Mouse (Mus musculus) heart, embryonic 10.5 days (tissue): ENCODE measurements at regions not wholly inside any gene's neighbourhood (a gene's known extent, or its start where the extent isn't known, plus 50 kb on each side); places are given as distances from the start of the nearest gene placed in this dataset.

ENCODE experiments used
- DNase-seq: peaks from one replicate; pipeline ENCODE4 v3.0.0-alpha.2; 2017; ENCODE audit warnings: low spot score
- H3K27ac ChIP-seq: fragments of 300-500 bp; sonication (generic); 2 replicates; pipeline ENCODE4 v1.5.1; 2016; ENCODE audit warnings: mild to moderate bottlenecking
- H3K27me3 ChIP-seq: fragments of 300-500 bp; sonication (generic); 2 replicates; pipeline ENCODE4 v1.6.1; 2016; ENCODE audit warnings: mild to moderate bottlenecking; ENCODE audit not compliant: poor library complexity, insufficient read depth, severe bottlenecking
- H3K36me3 ChIP-seq: fragments of 300-500 bp; sonication (generic); 2 replicates; pipeline ENCODE4 v1.6.1; 2016; ENCODE audit warnings: mild to moderate bottlenecking, moderate library complexity
- H3K4me1 ChIP-seq: fragments of 300-500 bp; sonication (generic); 2 replicates; pipeline ENCODE4 v1.6.1; 2016; ENCODE audit warnings: mild to moderate bottlenecking
- H3K4me3 ChIP-seq: fragments of 300-500 bp; sonication (generic); 2 replicates; pipeline ENCODE4 v1.5.1; 2016; ENCODE audit warnings: mild to moderate bottlenecking, moderate library complexity
- H3K9me3 ChIP-seq: fragments of 300-500 bp; sonication (generic); 2 replicates; pipeline ENCODE4 v1.6.1; 2016; ENCODE audit warnings: mild to moderate bottlenecking, moderate library complexity
- WGBS: fragments of 180-500 bp; shearing (Covaris S2); methylation state at CpG from one replicate; pipeline ENCODE4 v1.1.7; 2016; 5-methylcytosine and 5-hydroxymethylcytosine counted together

DNA sequence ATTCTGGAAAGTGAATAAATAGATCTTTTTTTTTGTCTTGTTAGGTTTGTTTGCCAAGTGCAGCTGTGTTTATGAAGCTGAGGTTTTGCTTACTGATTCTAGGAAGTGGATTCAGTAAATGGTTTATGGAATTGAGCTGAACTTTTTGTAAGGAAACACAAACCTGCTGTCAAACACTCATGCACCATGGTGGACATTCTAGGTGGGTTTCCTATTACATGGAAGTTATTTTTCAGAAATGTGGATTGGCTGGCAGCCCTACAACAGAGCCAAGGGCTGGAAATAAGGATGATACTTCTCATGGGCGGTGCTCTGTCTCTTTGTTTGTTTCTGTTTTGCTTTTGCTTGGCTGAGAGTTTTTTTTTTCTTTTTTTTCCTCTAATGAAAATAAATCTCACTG is 508.5 kb upstream of the Kif2a start:
- Histone ChIP-seq H3K4me3 (no peak overlapping the region), H3K36me3 (no peaks in the 10 kb centered on the region), H3K27ac (no peak overlapping the region), H3K4me1 (no peaks in the 10 kb centered on the region), H3K9me3 (no peaks in the 10 kb centered on the region), H3K27me3 (no peaks in the 10 kb centered on the region)
- DNase-seq = no peak
- WGBS = 78% methylated on average over 1 of the region's 1 CpGs

DNA sequence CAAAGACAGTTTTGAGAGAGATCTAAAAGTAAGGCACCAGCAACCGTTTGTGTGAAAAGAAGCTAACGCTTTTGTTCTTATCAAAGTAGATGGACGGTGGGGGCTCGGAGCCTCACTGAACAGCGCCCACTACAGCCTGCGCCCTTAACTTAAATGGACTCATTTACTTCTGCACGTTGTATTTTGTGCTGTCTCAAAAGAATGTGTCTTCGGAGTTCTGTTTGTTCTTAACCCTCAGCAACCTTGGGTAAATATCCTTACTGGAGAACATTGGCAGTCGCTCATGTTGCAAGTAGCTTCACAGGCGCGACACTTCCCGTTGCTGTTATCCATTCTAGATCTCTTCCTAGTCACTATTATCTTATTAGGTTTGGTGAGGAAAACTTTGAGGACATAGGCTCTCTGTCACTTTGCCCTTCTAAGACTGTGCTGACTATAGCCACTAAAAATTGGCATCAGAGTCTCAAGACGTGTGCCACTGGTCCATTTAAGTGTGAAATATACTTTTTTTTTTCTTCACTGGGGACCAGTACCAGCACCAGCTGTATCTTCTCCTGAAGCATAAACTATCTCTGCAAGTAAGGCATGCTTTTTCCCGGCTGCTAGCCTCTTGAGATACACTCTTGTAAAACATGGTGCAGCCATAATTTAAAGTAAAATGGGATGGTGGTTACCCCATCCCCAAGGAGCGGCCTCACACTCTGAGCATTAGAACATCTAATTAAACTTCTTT is 507.0 kb upstream of the Kif2a start:
- no peaks in the 10 kb centered on the region for H3K4me1 ChIP-seq
- H3K36me3 ChIP-seq = no peaks in the 10 kb centered on the region
- DNase-seq = no peak
- 72% methylated on average over 15 of the region's 15 CpGs for WGBS
- H3K9me3 ChIP-seq = no peaks in the 10 kb centered on the region
- no peak overlapping the region for H3K27ac ChIP-seq
- no peaks in the 10 kb centered on the region for H3K27me3 ChIP-seq
- no peak overlapping the region for H3K4me3 ChIP-seq

DNA sequence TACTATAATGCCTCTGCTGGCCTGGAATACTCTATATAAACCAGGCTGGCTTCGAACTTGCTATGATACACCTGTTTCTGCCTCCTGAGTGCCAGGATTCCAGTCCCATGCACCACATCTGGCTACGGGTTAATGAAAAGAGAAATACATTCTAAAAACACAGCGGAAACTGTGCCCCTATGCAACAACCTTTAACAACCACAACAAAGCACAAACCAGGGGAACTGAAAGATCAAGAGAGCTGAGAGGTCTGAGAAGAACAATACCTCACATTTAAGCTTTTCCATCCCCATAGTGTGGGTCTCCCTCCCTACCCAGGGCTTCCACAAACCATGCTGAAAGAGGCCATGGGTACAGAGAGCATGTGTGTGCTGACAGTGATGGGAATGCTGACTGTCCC is 501.0 kb upstream of the Kif2a start:
- no peaks in the 10 kb centered on the region for H3K9me3 ChIP-seq
- no peak for DNase-seq
- no peaks in the 10 kb centered on the region for H3K4me1 ChIP-seq
- H3K36me3 ChIP-seq = no peaks in the 10 kb centered on the region
- no peak overlapping the region for H3K4me3 ChIP-seq
- WGBS = 88% methylated on average over 3 of the region's 3 CpGs
- H3K27me3 ChIP-seq = no peaks in the 10 kb centered on the region
- H3K27ac ChIP-seq = no peak overlapping the region

DNA sequence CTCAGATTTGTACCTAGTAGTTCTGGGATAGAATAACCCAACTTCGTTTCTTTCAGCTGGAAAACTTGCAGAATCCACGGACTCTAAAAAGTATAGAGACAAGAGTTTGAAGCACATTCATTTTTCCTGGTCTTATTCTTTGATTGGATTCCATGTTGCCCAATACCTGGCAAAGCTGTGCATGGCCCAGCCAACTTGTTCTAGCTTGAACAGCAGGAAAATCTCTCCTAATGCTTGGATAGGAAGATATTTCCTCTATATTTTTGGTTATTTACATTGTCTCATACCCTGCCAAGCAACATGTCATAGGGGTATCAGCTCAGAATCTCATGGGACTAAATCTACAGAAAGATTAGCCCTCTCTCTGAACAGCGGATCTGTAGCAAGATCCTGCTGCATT is 492.3 kb upstream of the Kif2a start:
- H3K4me3 ChIP-seq = no peak overlapping the region
- H3K27me3 ChIP-seq = no peaks in the 10 kb centered on the region
- no peaks in the 10 kb centered on the region for H3K36me3 ChIP-seq
- no peaks in the 10 kb centered on the region for H3K4me1 ChIP-seq
- 81% methylated on average over 3 of the region's 3 CpGs for WGBS
- no peak for DNase-seq
- no peak overlapping the region for H3K27ac ChIP-seq
- no peaks in the 10 kb centered on the region for H3K9me3 ChIP-seq

DNA sequence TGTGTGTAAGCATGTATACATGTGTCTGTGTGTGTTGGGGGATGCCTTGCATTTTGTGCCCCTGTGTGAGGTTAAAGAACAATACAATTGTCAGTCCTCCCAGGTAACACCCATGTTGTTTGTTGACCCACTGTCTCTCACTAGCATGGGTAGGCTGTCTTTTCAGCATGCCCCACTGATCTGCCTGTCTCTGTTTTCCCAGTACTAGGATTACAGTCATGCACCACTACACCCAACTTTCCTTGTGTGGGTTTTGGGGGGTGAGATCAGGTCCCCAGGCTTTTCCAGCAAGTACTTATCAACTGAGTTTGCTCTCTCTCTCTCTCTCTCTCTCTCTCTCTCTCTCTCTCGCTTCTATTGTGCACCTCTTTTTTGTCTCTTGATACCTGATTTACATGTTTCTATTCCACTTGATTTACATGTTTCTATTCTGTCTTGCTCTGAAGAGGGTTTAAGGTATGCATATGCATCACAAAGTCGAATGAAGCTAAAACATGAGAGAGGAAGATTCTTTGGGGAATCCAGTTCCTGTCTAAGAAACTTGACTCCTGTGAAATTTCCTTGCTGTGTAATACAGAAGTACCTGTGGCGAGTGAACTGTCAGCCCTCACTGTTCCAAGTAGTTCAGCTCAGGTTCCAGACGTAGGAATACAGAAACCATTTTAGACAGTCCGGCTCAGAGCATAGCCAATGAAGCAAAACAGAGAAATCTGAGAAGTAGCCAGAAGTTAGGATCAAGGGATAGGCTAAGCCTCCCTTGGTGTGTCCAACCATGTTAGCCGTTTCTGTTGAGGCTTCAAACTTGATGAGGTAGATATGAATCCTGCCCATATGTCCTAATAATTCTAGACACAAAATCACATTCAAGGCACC is 491.6 kb upstream of the Kif2a start:
- Histone ChIP-seq H3K9me3 (no peaks in the 10 kb centered on the region), H3K27me3 (no peaks in the 10 kb centered on the region), H3K36me3 (no peaks in the 10 kb centered on the region), H3K4me1 (no peaks in the 10 kb centered on the region), H3K27ac (no peak overlapping the region), H3K4me3 (no peak overlapping the region)
- no peak for DNase-seq
- 71% methylated on average over 6 of the region's 6 CpGs for WGBS

DNA sequence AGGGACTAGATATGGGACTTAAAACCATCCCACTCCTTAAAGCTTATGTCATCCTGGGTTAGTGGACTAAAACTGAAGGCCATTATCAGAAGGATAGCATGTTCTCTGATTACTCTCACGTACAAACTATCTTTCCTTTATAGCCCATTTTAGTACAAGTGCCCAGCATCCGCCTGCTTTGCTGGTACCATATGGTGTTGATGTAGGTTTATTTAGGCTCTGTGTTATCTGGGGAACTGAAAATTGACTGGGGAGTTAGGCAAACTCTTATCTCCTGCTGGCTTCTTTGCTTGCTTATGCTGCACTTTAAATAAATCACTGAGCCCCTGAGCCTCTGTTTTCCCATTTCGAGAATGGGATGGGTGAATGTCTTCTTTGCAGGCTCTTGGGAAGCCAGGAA is 485.4 kb upstream of the Kif2a start:
- Histone ChIP-seq H3K27ac (no peak overlapping the region), H3K9me3 (no peaks in the 10 kb centered on the region), H3K36me3 (no peaks in the 10 kb centered on the region), H3K4me1 (peaks cover 9% of the 10 kb centered on the region), H3K4me3 (no peak overlapping the region), H3K27me3 (0 out of 2 replicates have a peak, but pooled peaks cover 12% of the 10 kb centered on the region)
- 14% methylated on average over 3 of the region's 3 CpGs for WGBS
- no peak for DNase-seq

DNA sequence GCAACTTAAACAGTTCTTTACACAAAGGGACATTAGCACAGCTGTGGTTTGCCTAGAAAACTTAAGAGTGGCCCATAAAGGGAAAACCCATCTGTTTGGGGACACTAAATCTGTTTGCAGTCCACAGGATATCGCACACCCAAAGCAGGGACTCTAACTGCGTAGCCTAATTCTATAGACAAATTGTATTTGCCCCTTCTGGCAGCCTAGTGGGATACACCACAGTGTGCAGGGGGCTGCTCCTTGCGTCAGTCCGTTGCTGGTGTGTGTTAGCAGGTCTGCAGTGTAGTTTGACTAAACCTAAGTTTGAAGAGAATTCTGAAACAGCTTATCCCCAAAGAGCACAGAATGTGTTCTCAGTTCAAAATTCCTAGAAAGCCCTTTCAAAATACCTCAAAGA is 484.9 kb upstream of the Kif2a start:
- H3K9me3 ChIP-seq = no peaks in the 10 kb centered on the region
- H3K27ac ChIP-seq = no peak overlapping the region
- peaks cover 9% of the 10 kb centered on the region for H3K4me1 ChIP-seq
- WGBS = 62% methylated on average over 4 of the region's 4 CpGs
- no peak overlapping the region for H3K4me3 ChIP-seq
- no peaks in the 10 kb centered on the region for H3K36me3 ChIP-seq
- H3K27me3 ChIP-seq = 0 out of 2 replicates have a peak, but pooled peaks cover 17% of the 10 kb centered on the region
- no peak for DNase-seq

DNA sequence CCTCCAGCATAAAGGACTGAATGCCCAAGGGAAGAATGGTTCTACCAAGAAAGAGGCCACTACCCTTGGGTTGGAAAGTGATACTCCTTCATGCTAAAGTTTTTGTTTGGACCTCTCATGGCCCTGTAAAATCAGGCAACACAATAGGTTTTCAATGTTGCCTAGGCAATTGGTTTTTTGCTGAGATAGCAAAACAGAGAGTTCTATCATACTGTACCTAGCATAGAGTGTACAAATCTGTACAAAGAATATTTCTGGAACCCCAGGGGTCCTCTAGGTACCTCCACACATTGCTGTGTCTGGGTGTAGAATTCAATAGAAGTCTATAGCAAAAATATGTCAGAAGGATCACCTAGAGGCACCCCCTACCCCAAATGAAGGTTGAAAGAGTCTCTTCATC is 483.4 kb upstream of the Kif2a start:
- DNase-seq = no peak
- H3K27ac ChIP-seq = no peak overlapping the region
- H3K27me3 ChIP-seq = peaks cover 17% of the 10 kb centered on the region; the same call in 1 of the 2 replicates
- H3K4me3 ChIP-seq = no peak overlapping the region
- no peaks in the 10 kb centered on the region for H3K36me3 ChIP-seq
- peaks cover 9% of the 10 kb centered on the region for H3K4me1 ChIP-seq
- H3K9me3 ChIP-seq = no peaks in the 10 kb centered on the region

DNA sequence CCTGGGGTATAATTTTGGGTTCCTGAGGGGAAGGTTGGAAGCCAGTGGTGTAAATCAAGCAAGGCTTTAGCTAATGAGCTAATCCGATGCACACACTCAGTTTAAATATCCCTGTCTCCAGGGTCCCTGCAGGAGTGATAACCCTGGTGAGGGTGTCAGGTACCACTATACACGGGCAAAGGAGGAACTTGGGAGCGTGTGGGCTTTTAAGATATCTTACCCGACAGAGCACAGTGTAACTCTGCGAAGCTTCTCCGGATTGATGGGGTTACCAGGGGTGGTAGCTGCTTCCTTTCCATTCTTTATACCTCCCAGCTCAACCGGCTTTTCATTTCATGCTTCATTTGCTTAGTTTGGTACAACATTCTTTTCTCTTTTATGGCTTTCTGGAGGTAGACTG is 480.3 kb upstream of the Kif2a start:
- no peak overlapping the region for H3K4me3 ChIP-seq
- H3K4me1 ChIP-seq = peaks cover 1% of the 10 kb centered on the region; the same call in 1 of the 2 replicates
- no peak overlapping the region for H3K27ac ChIP-seq
- no peaks in the 10 kb centered on the region for H3K9me3 ChIP-seq
- 41% methylated on average over 7 of the region's 7 CpGs for WGBS
- peaks cover 17% of the 10 kb centered on the region; the same call in 1 of the 2 replicates for H3K27me3 ChIP-seq
- no peak for DNase-seq
- no peaks in the 10 kb centered on the region for H3K36me3 ChIP-seq

DNA sequence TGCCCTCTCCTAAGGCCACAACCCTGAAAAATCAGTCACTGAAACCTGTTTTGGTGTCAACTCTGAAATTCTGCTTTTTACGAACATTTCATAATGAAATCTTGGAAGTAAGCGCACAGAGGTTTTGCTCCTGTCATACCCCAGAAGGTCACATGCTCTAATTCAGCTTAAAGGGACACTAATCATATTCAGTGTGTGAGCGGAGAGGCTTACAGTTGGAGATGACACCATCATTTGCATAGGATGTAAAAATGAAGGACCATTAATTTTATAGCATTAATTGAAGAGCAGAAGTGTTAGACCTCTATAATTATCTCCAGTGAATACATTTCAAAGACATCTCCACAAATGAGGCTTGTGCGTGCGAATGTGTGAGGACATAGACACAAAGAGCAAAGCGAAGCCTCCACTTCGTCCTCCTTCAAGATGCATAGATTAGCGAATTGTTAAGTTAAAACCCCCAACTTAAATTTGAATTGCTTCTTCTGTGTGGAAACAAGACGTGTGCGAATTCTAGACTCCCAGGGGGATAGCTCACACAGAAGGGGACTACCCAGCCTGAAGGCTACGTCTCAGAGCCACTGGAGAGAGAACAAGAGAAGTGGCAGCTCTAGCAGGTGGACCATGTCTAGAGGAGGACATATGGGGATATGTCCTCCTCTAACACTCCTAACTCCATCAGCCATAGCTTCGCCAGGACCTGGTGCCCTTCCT is 479.0 kb upstream of the Kif2a start:
- no peak for DNase-seq
- no peak overlapping the region for H3K4me3 ChIP-seq
- H3K36me3 ChIP-seq = no peaks in the 10 kb centered on the region
- no peak overlapping the region for H3K27ac ChIP-seq
- 84% methylated on average over 12 of the region's 12 CpGs for WGBS
- no peaks in the 10 kb centered on the region for H3K9me3 ChIP-seq
- no peaks in the 10 kb centered on the region for H3K4me1 ChIP-seq
- H3K27me3 ChIP-seq = peaks cover 15% of the 10 kb centered on the region; the same call in 1 of the 2 replicates

DNA sequence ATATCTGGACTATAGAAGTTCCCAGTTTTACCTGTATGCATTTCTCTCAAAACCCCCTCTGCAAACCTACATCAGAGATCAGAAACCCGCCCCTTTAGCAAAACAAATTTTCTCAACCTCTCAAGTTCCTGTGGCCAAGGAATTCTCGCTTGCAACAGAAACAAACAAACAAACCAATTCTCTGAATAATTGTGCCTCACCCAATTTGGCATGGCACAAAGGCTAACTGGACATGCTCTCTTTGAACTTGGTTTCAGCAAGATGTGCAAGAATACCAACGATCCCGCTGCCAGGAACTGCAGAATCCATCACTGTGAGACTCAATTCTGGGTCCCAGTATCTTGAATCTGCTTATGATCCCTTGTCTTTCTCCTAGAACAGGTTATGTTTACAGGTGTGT is 477.4 kb upstream of the Kif2a start:
- H3K4me1 ChIP-seq = no peaks in the 10 kb centered on the region
- 59% methylated on average over 4 of the region's 4 CpGs for WGBS

DNA sequence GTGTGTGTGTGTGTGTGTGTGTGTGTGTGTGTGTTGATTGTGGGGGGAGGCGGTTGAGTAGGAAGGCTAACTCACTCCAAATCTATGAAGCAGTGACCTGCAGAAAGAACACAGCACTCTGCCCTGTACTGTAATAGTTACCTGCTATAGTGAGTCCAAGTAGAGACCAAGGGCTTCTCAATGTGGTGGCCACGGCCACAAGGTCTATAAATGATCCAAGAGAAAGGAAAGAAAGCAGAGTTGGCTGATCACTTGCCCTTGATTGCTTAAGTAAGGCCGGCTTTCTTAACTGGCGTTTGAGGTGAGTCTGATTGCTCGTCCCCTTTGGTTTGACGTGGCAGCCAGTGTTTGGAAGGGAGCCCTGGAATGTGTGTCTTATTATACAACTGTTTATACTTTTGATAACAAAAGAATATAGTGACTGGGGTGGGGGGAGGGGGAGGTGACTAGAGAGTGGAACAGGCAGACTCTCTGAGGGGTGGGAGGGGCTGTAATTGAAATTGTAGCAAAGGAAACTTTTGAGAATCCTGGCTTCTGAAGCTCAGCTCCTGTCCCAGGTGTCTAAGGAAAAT is 473.3 kb upstream of the Kif2a start:
- 58% methylated on average over 6 of the region's 6 CpGs for WGBS
- Histone ChIP-seq H3K36me3 (no peaks in the 10 kb centered on the region), H3K4me3 (no peak overlapping the region), H3K9me3 (no peaks in the 10 kb centered on the region), H3K4me1 (no peaks in the 10 kb centered on the region), H3K27ac (no peak overlapping the region), H3K27me3 (peaks cover 5% of the 10 kb centered on the region; the same call in 1 of the 2 replicates)
- DNase-seq = no peak

More for the DNA sequence above, 477.4 kb upstream of the Kif2a start:
- Histone ChIP-seq H3K27ac (no peak overlapping the region), H3K4me3 (no peak overlapping the region), H3K27me3 (peaks cover 18% of the 10 kb centered on the region; the same call in 1 of the 2 replicates), H3K36me3 (no peaks in the 10 kb centered on the region), H3K9me3 (no peaks in the 10 kb centered on the region)
- DNase-seq = no peak
